Mouse (Mus musculus) kidney, embryonic 15.5 days (tissue): ENCODE measurements around the gene Fbxl19. TPM values are rescaled to one million over a fixed set of nuclear protein-coding genes. Genes with fewer than 3 reads are reported as not detected.

Experiments
- ATAC-seq: fragments of 200-750 bp; cut with Nextera tagmentation; replicated peaks from 2 replicates; pipeline ENCODE4 v1.8.0; 2017; ENCODE audit warnings: moderate TSS enrichment; ENCODE audit not compliant: low FRiP score
- H3K27ac ChIP-seq: fragments of 300-500 bp; sonication (generic); 2 replicates; pipeline ENCODE4 v1.5.1; 2015; ENCODE audit warnings: mild to moderate bottlenecking, inconsistent platforms
- H3K27me3 ChIP-seq: fragments of 300-500 bp; sonication (generic); 2 replicates; pipeline ENCODE4 v1.6.1; 2015; ENCODE audit warnings: inconsistent platforms
- H3K36me3 ChIP-seq: fragments of 300-500 bp; sonication (generic); 2 replicates; pipeline ENCODE4 v1.6.1; 2015; ENCODE audit warnings: inconsistent platforms
- H3K4me1 ChIP-seq: fragments of 300-500 bp; sonication (generic); 2 replicates; pipeline ENCODE4 v1.6.1; 2015; ENCODE audit warnings: inconsistent platforms
- H3K4me2 ChIP-seq: fragments of 300-500 bp; sonication (generic); 2 replicates; pipeline ENCODE4 v1.6.1; 2015; ENCODE audit warnings: moderate library complexity, mild to moderate bottlenecking, inconsistent platforms
- H3K4me3 ChIP-seq: fragments of 300-500 bp; sonication (generic); replicated peaks from 2 replicates; pipeline ENCODE4 v1.5.1; 2015; ENCODE audit warnings: mild to moderate bottlenecking, inconsistent platforms
- H3K9ac ChIP-seq: fragments of 300-500 bp; sonication (generic); 2 replicates; pipeline ENCODE4 v1.6.1; 2015; ENCODE audit warnings: mild to moderate bottlenecking, inconsistent platforms
- H3K9me3 ChIP-seq: fragments of 300-500 bp; sonication (generic); replicated peaks from 2 replicates; pipeline ENCODE4 v1.6.1; 2016; ENCODE audit warnings: inconsistent platforms
- WGBS: fragments of 180-500 bp; shearing (Covaris S2); methylation state at CpG from one replicate; pipeline ENCODE4 v1.1.7; 2015; ENCODE audit warnings: mixed read lengths; 5-methylcytosine and 5-hydroxymethylcytosine counted together
- polyA plus RNA-seq: library from polyadenylated mRNA; unstranded; fragments of >200 nt; fragmentation: Nextera tagmentation; extraction: Ambion mirVana; gene quantifications from 2 replicates; pipeline ENCODE4 v1.2.1, GENCODE M21; 2015

The Fbxl19 gene
- polyA plus RNA-seq = 5.6 and 6.8 TPM in 2 replicates

DNA sequence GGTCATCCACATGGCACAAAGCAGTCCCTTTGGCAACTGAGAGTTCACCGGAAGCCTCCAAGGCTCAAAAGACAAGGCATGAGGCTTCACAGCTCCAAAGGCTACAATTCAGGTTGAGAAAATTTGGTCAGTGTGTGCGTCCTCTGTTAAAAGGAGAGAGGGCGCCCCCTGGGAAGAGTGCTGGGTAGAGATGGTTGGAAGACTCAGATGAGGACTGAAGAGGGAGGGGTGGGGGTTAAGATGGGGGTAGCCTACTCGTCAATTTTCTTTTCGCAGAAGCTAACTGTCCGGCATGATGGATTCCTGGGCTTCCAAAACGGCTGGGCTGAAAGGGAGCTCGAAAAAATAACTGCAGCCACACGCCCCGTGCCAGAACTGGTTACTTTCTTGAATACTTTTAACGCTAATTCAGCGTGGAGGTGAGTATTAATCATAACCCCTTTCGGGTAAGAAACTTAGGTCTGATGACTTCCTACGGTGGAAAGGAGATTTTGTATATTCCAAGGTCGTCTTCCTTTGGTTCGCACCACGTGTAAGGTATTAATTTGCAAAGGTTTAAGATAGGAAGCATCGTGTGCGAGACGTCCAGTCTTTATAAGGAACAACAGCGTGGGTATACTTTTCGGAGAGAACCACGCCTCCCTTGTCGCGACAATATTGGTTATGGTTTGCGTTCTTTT lies at the start of gene Fbxl19:
Gene Fbxl19, plus strand, starts transcription at position 178 of the 680 bp plus-strand sequence.
- WGBS = under 1% methylated on average over 26 of the region's 26 CpGs

DNA sequence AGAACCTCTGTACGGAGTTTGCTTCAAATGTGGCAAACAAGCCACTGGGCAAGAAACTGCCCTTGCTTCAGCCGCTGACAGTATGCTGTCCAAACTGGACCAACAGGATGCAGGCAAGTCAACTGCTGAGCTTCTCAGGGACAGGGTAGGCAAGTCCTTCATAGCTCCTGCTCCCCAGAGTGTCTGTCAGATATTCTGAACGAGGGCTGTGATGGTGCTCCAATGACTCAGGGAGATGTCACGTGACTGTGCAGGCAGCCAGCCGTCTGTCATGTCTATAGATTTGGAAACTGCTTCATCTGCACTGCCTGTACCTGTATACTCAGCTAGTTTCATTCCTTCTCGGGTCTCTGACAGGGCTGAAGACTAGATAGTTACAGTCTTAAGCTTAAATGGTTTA lies 45.4 kb upstream of the Fbxl19 start:
- no peaks in the 10 kb centered on the region for H3K9me3 ChIP-seq
- no peaks in the 10 kb centered on the region for H3K27me3 ChIP-seq
- peaks cover 52% of the 10 kb centered on the region for H3K36me3 ChIP-seq
- H3K27ac ChIP-seq = no peak overlapping the region
- no peak overlapping the region for H3K4me3 ChIP-seq
- no peak for ATAC-seq
- H3K4me2 ChIP-seq = no peak overlapping the region
- 85% methylated on average over 6 of the region's 6 CpGs for WGBS
- H3K4me1 ChIP-seq = 0 out of 2 replicates have a peak, but pooled peaks cover 5% of the 10 kb centered on the region
- H3K9ac ChIP-seq = no peak overlapping the region

More for the DNA sequence above, at the start of gene Fbxl19:
- ATAC-seq = no peak
- Histone ChIP-seq H3K9me3 (no peaks in the 10 kb centered on the region), H3K27ac (peak within 1 kb of the TSS; percentile 96), H3K27me3 (no peaks in the 10 kb centered on the region), H3K4me3 (peak within 1 kb of the TSS; percentile 93), H3K9ac (peak within 1 kb of the TSS; percentile 85), H3K4me2 (peak within 1 kb of the TSS; percentile 76), H3K36me3 (peaks cover 17% of the 10 kb centered on the region), H3K4me1 (peaks cover 25% of the 10 kb centered on the region)

DNA sequence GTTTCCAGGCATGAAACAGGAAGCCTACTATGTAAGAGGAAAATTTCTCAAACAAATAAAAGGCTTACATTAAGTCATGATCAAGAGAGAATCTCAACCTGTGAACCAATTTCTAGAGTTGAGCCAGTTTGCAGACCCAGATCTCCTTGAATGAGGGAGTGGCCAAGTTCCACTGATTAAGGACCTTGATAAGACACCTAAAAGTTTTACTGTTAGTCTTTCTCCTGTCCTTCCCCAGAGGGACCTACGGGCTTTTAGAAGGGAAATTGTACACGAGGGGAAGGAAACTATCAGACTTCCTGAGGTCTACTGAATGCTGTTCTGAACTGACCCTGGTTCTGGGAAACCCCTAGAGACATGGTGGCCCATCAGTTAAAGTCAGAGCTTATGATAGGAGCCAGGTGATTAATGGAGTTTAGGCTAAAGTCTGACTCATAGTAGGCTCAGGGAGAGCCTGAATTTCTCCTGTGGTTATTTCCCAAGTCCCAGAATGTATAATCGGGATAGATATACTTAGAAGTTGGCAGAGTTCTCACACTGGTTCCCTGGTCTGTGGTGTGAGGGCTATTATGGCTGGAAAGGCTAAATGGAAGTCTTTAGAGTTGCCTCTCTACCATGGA lies 43.5 kb upstream of the Fbxl19 start:
- no peaks in the 10 kb centered on the region for H3K27me3 ChIP-seq
- peaks cover 60% of the 10 kb centered on the region for H3K36me3 ChIP-seq
- no peaks in the 10 kb centered on the region for H3K9me3 ChIP-seq
- ATAC-seq = no peak
- no peak overlapping the region for H3K4me2 ChIP-seq
- H3K4me1 ChIP-seq = peaks cover 12% of the 10 kb centered on the region
- H3K9ac ChIP-seq = no peak overlapping the region
- H3K4me3 ChIP-seq = no peak overlapping the region
- H3K27ac ChIP-seq = no peak overlapping the region
- WGBS = 72% methylated on average over 3 of the region's 3 CpGs

DNA sequence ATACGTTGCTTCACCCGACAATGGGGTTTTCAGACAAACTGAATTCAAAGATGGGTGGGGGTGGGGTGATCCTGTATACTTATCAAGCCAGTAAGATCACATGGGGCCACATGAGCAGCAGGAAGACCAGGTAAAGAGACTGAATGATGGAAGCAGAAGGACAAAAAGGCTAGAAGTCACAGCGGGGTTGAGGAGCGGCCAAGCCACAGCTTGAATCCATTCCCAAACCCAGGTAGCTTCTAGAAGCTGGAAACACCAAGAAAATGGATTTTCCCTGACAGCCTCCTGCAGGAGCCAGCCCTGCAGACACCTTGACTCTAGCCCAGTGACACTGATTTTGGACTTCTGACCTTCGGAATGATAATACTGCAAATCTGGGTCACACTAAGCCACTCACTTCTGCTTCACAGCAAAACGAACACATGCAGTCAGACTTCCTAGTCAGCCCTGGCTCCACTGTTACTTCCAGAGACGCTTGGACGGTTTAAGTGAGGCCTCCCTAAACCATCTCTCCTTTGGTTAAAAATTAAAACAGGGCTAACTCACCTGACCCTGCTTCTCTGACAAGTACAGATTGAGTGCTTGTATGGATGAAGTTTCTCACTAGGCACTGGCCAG lies 40.7 kb upstream of the Fbxl19 start:
- no peaks in the 10 kb centered on the region for H3K9me3 ChIP-seq
- 80% methylated on average over 8 of the region's 8 CpGs for WGBS
- peaks cover 25% of the 10 kb centered on the region for H3K4me1 ChIP-seq
- peaks cover 68% of the 10 kb centered on the region for H3K36me3 ChIP-seq
- ATAC-seq = no peak
- no peaks in the 10 kb centered on the region for H3K27me3 ChIP-seq
- H3K27ac ChIP-seq = peak overlapping the region; percentile 59
- H3K4me2 ChIP-seq = no peak overlapping the region
- no peak overlapping the region for H3K9ac ChIP-seq
- H3K4me3 ChIP-seq = no peak overlapping the region

- Histone ChIP-seq H3K9me3 (no peaks in the 10 kb centered on the region), H3K9ac (no peak overlapping the region), H3K4me3 (no peak overlapping the region), H3K36me3 (peaks cover 60% of the 10 kb centered on the region), H3K4me2 (no peak overlapping the region), H3K4me1 (peaks cover 33% of the 10 kb centered on the region), H3K27ac (peak overlapping the region; percentile 59), H3K27me3 (no peaks in the 10 kb centered on the region)
- no peak for ATAC-seq
- 83% methylated on average over 6 of the region's 6 CpGs for WGBS
Measured at GRCm38 (mm10) chr7:127704598-127704997, 39.7 kb upstream of the Fbxl19 start.

DNA sequence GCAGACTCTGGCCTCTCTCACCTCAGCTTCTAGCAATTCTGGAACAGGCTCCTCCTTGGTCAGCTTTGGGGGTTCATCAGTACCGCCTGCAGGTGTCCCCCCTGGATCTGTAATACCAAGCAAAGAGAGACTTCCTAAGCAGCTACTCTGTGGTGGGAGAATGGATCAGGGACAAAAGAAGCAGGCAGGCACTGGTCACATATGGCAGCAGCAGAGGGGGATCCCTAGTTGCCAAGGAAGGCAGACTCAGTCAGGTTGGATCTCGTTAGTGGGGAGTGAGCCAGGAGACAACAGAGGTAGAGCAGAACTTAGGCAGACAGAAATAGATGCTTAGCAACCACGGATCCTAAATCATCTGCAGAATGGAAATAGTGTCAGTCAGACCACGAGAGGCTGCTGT lies 38.6 kb upstream of the Fbxl19 start:
- no peak overlapping the region for H3K4me2 ChIP-seq
- 71% methylated on average over 4 of the region's 4 CpGs for WGBS
- H3K9me3 ChIP-seq = no peaks in the 10 kb centered on the region
- no peak for ATAC-seq
- no peaks in the 10 kb centered on the region for H3K27me3 ChIP-seq
- no peak overlapping the region for H3K27ac ChIP-seq
- peaks cover 35% of the 10 kb centered on the region for H3K4me1 ChIP-seq
- no peak overlapping the region for H3K4me3 ChIP-seq
- peaks cover 50% of the 10 kb centered on the region for H3K36me3 ChIP-seq
- no peak overlapping the region for H3K9ac ChIP-seq

GRCm38 (mm10) chr7:127707045-127707956 lies 37.0 kb upstream of the Fbxl19 start:
- ATAC-seq = peak; percentile 2
- peaks cover 51% of the 10 kb centered on the region for H3K4me1 ChIP-seq
- H3K36me3 ChIP-seq = peaks cover 41% of the 10 kb centered on the region
- H3K9ac ChIP-seq = peak overlapping the region; percentile 78
- peak overlapping the region; percentile 79 for H3K4me2 ChIP-seq
- H3K27me3 ChIP-seq = no peaks in the 10 kb centered on the region
- H3K27ac ChIP-seq = peak overlapping the region; percentile 100
- 21% methylated on average over 20 of the region's 22 CpGs for WGBS
- no peaks in the 10 kb centered on the region for H3K9me3 ChIP-seq
- peak overlapping the region; percentile 85 for H3K4me3 ChIP-seq

DNA sequence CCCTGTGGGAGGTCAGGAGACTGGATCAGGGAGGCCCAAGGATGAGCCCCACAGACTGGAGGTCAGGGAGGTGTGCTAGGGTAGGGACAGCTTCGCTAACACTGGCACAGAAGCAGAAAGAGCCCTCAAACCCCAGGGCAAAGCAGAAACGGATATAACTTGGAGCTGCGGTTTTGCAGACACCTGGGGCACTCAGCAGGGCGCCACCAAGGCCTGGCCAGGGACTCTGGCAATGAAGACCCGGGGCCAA lies 36.5 kb upstream of the Fbxl19 start:
- 2% methylated on average over 5 of the region's 5 CpGs for WGBS

GRCm38 (mm10) chr7:127708207-127709078 lies 35.9 kb upstream of the Fbxl19 start, which contains the start of gene Bcl7c:
TSS of gene Bcl7c (minus strand) at chr7:127708933.
- H3K4me1 ChIP-seq = peaks cover 59% of the 10 kb centered on the region
- WGBS = under 1% methylated on average over 87 of the region's 90 CpGs

More for the DNA sequence above, 36.5 kb upstream of the Fbxl19 start:
- Histone ChIP-seq H3K9me3 (no peaks in the 10 kb centered on the region), H3K36me3 (peaks cover 38% of the 10 kb centered on the region), H3K27ac (peak overlapping the region; percentile 100), H3K4me3 (peak overlapping the region; percentile 85), H3K4me1 (peaks cover 57% of the 10 kb centered on the region), H3K4me2 (peak overlapping the region; percentile 79), H3K9ac (peak overlapping the region; percentile 78), H3K27me3 (no peaks in the 10 kb centered on the region)
- ATAC-seq = no peak; the same call in 1 of the 2 replicates

DNA sequence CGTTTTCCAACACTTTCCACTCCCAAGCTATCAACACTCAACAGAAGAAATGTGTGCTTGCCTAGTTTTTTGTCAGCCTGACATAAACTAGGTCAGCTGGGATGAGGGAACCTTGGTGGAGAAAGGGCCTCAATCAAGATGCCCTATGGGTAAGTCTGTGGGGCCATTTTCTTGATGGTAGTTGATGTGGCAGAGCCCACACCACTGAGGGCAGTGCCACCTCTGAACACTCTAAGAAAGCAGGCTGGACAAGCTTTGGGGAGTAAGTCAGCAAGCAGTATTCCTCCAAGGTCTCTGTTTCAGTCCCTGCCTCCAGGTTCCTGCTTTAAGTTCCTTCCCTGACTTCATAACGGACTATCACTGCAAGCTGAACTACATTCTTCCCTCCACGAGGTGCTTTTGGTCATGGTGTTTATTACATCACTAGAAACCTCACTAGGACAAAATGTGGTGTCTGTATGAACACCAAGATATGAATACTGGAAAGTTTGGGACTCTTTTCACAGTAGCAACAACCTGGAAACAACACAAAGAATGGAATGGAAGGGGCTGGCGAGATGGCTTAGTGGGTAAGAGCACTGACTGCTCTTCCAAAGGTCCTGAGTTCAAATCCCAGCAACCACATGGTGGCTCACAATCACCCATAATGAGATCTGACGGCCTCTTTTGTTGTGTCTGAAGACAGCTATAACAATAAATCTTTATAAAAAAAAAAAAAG lies 34.9 kb upstream of the Fbxl19 start:
- Histone ChIP-seq H3K4me2 (peak overlapping the region; percentile 79), H3K9ac (peak overlapping the region; percentile 78), H3K4me3 (peak overlapping the region; percentile 85), H3K9me3 (no peaks in the 10 kb centered on the region), H3K36me3 (peaks cover 22% of the 10 kb centered on the region), H3K27ac (peak overlapping the region; percentile 100), H3K4me1 (peaks cover 59% of the 10 kb centered on the region), H3K27me3 (no peaks in the 10 kb centered on the region)
- ATAC-seq = no peak
- WGBS = 72% methylated on average over 5 of the region's 5 CpGs

More at GRCm38 (mm10) chr7:127708207-127709078, 35.9 kb upstream of the Fbxl19 start, which contains the start of gene Bcl7c:
- H3K4me3 ChIP-seq = peak within 1 kb of the TSS; percentile 85
- H3K9me3 ChIP-seq = no peaks in the 10 kb centered on the region
- ATAC-seq = peak; percentile 83
- H3K4me2 ChIP-seq = peak within 1 kb of the TSS; percentile 79
- peak within 1 kb of the TSS; percentile 100 for H3K27ac ChIP-seq
- peak within 1 kb of the TSS; percentile 78 for H3K9ac ChIP-seq
- no peaks in the 10 kb centered on the region for H3K27me3 ChIP-seq
- peaks cover 32% of the 10 kb centered on the region for H3K36me3 ChIP-seq
